Mouse (Mus musculus): ENCODE results near the gene Cfap97d2.

DNA sequence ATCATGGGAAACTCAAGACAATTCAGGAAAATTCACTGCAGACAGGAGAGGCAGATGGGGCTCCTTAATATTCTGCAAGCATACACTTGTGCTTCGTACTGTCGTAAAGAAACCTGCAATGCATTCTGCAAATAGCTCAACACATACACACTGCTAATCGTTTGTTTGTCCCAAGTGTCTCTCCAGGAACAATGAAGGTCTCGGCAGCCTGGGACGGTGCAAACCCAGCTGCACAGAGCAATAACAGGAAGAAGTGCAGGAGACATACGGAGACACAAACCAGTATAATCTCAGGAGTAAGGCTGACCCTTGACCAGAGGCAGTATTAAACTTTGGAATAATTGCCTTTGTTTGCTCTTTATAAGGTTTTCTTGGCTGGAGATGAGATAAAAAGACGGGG is 50.8 kb downstream of the Cfap97d2 start:
- no peak for TF ChIP-seq GATA1 (IDR thresholded peaks at IDR 0.05; ENCODE audit: low read length)
- TF ChIP-seq TAL1 (IDR thresholded peaks at IDR 0.05; ENCODE audit: low read length): no peak

Measured in erythroblast, embryonic 14.5 days (primary cell).